Mouse (Mus musculus) embryonic facial prominence, embryonic 15.5 days (tissue): ENCODE results near the gene Chchd2. TPM values are rescaled to one million over a fixed set of nuclear protein-coding genes. Genes with fewer than 3 reads are reported as not detected.

Experiments
- ATAC-seq: fragments of 200-750 bp; cut with Nextera tagmentation; 2 replicates; pipeline ENCODE4 v1.8.0; 2017; ENCODE audit warnings: low read depth, moderate TSS enrichment; ENCODE audit not compliant: insufficient number of reproducible peaks, low FRiP score, low TSS enrichment
- H3K27ac ChIP-seq: fragments of 300-500 bp; sonication (generic); replicated peaks from 2 replicates; pipeline ENCODE4 v1.5.1; 2015; ENCODE audit warnings: mild to moderate bottlenecking, inconsistent platforms
- H3K27me3 ChIP-seq: fragments of 300-500 bp; sonication (generic); 2 replicates; pipeline ENCODE4 v1.6.1; 2015; ENCODE audit warnings: inconsistent platforms
- H3K36me3 ChIP-seq: fragments of 300-500 bp; sonication (generic); 2 replicates; pipeline ENCODE4 v1.6.1; 2015; ENCODE audit warnings: mild to moderate bottlenecking, inconsistent platforms
- H3K4me1 ChIP-seq: fragments of 300-500 bp; sonication (generic); 2 replicates; pipeline ENCODE4 v1.6.1; 2015; ENCODE audit warnings: inconsistent platforms
- H3K4me2 ChIP-seq: fragments of 300-500 bp; sonication (generic); replicated peaks from 2 replicates; pipeline ENCODE4 v1.6.1; 2015; ENCODE audit warnings: mild to moderate bottlenecking, inconsistent platforms
- H3K4me3 ChIP-seq: fragments of 300-500 bp; sonication (generic); replicated peaks from 2 replicates; pipeline ENCODE4 v1.5.1; 2015; ENCODE audit warnings: mild to moderate bottlenecking, inconsistent platforms
- H3K9ac ChIP-seq: fragments of 300-500 bp; sonication (generic); 2 replicates; pipeline ENCODE4 v1.6.1; 2015; ENCODE audit warnings: inconsistent platforms
- H3K9me3 ChIP-seq: fragments of 300-500 bp; sonication (generic); replicated peaks from 2 replicates; pipeline ENCODE4 v1.6.1; 2016; ENCODE audit warnings: inconsistent platforms
- WGBS: fragments of 180-500 bp; shearing (Covaris S2); methylation state at CpG from one replicate; pipeline ENCODE4 v1.1.7; 2015; 5-methylcytosine and 5-hydroxymethylcytosine counted together
- polyA plus RNA-seq: library from polyadenylated mRNA; unstranded; fragments of >200 nt; fragmentation: Nextera tagmentation; extraction: Ambion mirVana; gene quantifications from 2 replicates; pipeline ENCODE4 v1.2.1, GENCODE M21; 2015

Gene Chchd2
- polyA plus RNA-seq, 1 experiment from 2014 or later: 806 TPM

DNA sequence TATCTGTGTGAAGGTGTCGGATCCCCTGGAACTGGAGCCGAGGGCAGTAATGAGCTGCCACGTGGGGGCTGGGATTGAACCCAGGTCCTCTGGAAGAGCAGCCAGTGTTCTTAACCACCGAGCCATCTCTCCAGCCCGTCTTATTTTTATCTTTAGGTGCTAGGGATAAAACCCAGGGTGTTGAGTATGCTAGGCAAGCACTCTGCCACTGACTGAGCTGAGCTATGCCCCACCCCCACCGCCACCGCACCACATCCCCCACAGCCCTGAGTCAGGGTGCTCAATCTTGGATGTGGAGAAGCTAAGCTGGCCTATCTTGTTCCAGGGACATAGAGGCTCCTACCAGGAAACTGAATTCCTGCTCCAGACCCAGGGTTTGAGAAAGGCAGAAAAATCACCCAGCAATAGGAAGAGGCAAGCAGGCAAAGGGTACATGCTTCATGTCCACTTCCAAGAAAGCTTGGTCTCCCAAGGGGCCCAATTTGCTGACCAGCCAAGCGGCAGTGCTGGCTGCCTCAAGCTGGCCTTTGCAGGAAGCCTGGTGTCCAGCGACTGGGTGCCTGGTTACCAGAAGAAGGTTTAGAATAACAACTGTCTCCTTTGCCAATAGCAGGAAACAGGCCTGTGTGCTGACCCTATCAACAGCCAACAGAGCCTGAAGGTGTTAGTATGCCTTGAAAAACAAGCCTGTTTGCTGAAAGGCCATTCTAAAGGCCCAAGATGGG, 9.4 kb downstream of the Chchd2 start:
- WGBS: 69% methylated on average over 9 of the region's 9 CpGs
- ATAC-seq: no peak; the same call in 1 of the 2 replicates
- H3K9ac ChIP-seq: no peak overlapping the region
- no peak overlapping the region for H3K4me2 ChIP-seq
- H3K27me3 ChIP-seq: no peaks in the 10 kb centered on the region
- no peak overlapping the region for H3K27ac ChIP-seq
- H3K36me3 ChIP-seq: peaks cover 25% of the 10 kb centered on the region
- no peaks in the 10 kb centered on the region for H3K9me3 ChIP-seq
- H3K4me3 ChIP-seq: no peak overlapping the region
- H3K4me1 ChIP-seq: no peaks in the 10 kb centered on the region

DNA sequence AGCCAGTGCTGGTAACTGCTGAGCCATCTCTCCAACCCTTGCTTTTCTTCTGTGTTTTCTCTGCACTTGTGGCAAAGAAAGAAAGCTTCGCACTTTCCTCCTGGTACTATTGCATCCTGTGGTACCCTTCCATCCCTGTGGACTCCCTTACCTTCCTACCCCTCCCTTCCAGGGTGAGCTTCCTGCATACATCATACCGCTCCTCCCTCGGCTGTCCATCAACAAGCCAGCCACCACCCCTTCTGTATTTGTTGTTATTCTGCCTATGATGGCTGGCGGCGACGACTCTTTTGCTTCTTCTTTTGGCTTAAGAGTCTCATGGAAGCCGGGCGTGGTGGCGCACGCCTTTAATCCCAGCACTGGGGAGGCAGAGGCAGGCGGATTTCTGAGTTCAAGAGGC, 12.2 kb downstream of the Chchd2 start:
- Histone ChIP-seq H3K9ac (no peak overlapping the region), H3K4me1 (no peaks in the 10 kb centered on the region), H3K4me2 (no peak overlapping the region), H3K36me3 (peaks cover 3% of the 10 kb centered on the region; the same call in 1 of the 2 replicates), H3K9me3 (no peaks in the 10 kb centered on the region), H3K27me3 (no peaks in the 10 kb centered on the region), H3K27ac (no peak overlapping the region), H3K4me3 (no peak overlapping the region)
- ATAC-seq: no peak
- 77% methylated on average over 11 of the region's 11 CpGs for WGBS

DNA sequence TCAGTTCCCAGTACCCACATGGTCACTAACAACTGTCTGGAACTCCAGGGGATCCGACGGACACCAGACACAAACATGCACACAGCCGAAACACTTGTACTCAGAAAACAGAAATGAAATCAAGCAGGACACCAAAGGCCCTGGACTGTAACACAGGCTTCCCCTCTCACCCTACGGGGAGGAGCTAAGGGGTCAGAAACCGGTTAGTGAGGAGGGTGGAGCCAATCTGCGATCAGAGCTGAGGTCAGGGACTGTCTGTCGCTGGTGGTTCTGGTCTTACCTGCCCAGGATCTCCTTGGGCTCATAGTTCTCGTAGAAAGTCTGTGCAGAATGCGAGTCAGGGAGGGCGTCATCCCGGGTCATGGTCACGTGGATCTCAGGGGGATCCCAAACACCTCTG, 13.3 kb downstream of the Chchd2 start:
- Histone ChIP-seq H3K4me3 (no peak overlapping the region), H3K4me2 (no peak overlapping the region), H3K4me1 (no peaks in the 10 kb centered on the region), H3K27me3 (no peaks in the 10 kb centered on the region), H3K27ac (no peak overlapping the region), H3K9ac (no peak overlapping the region), H3K36me3 (no peaks in the 10 kb centered on the region), H3K9me3 (no peaks in the 10 kb centered on the region)
- no peak for ATAC-seq
- whole genome bisulfite sequencing: 83% methylated on average over 12 of the region's 12 CpGs

GRCm38 (mm10) chr5:129871238-129871637, 16.0 kb downstream of the Chchd2 start:
- Histone ChIP-seq H3K36me3 (no peaks in the 10 kb centered on the region), H3K9ac (no peak overlapping the region), H3K4me3 (no peak overlapping the region), H3K4me1 (no peaks in the 10 kb centered on the region), H3K27ac (no peak overlapping the region), H3K27me3 (no peaks in the 10 kb centered on the region), H3K4me2 (no peak overlapping the region), H3K9me3 (no peaks in the 10 kb centered on the region)
- WGBS: 79% methylated on average over 2 of the region's 2 CpGs
- no peak for ATAC-seq

GRCm38 (mm10) chr5:129869238-129869995, 17.9 kb downstream of the Chchd2 start:
- H3K4me2 ChIP-seq: no peak overlapping the region
- peaks cover 2% of the 10 kb centered on the region; the same call in 1 of the 2 replicates for H3K4me1 ChIP-seq
- H3K36me3 ChIP-seq: no peaks in the 10 kb centered on the region
- H3K27me3 ChIP-seq: no peaks in the 10 kb centered on the region
- H3K4me3 ChIP-seq: no peak overlapping the region
- no peaks in the 10 kb centered on the region for H3K9me3 ChIP-seq
- H3K9ac ChIP-seq: no peak overlapping the region
- no peak overlapping the region for H3K27ac ChIP-seq
- 88% methylated on average over 19 of the region's 19 CpGs for whole genome bisulfite sequencing
- no peak for ATAC-seq

GRCm38 (mm10) chr5:129865841-129866240, 21.4 kb downstream of the Chchd2 start:
- peaks cover 5% of the 10 kb centered on the region; the same call in 1 of the 2 replicates for H3K4me1 ChIP-seq
- H3K4me3 ChIP-seq: no peak overlapping the region
- no peak overlapping the region for H3K4me2 ChIP-seq
- no peaks in the 10 kb centered on the region for H3K27me3 ChIP-seq
- H3K27ac ChIP-seq: no peak overlapping the region
- WGBS: 76% methylated on average over 12 of the region's 12 CpGs
- H3K9me3 ChIP-seq: no peaks in the 10 kb centered on the region
- no peak overlapping the region for H3K9ac ChIP-seq
- no peak for ATAC-seq
- peaks cover 20% of the 10 kb centered on the region for H3K36me3 ChIP-seq

GRCm38 (mm10) chr5:129864467-129864866, 22.8 kb downstream of the Chchd2 start:
- 9% methylated on average over 18 of the region's 18 CpGs for WGBS
- Histone ChIP-seq H3K36me3 (peaks cover 33% of the 10 kb centered on the region), H3K4me3 (no peak overlapping the region), H3K9ac (no peak overlapping the region), H3K4me1 (peaks cover 5% of the 10 kb centered on the region; the same call in 1 of the 2 replicates), H3K4me2 (peak overlapping the region; percentile 21; the same call in 1 of the 2 replicates), H3K27ac (no peak overlapping the region), H3K27me3 (no peaks in the 10 kb centered on the region), H3K9me3 (no peaks in the 10 kb centered on the region)
- ATAC-seq: no peak

GRCm38 (mm10) chr5:129862325-129862724, 24.9 kb downstream of the Chchd2 start:
- H3K4me3 ChIP-seq: no peak overlapping the region
- no peak for ATAC-seq
- no peaks in the 10 kb centered on the region for H3K9me3 ChIP-seq
- H3K36me3 ChIP-seq: peaks cover 49% of the 10 kb centered on the region
- no peak overlapping the region for H3K9ac ChIP-seq
- WGBS: 93% methylated on average over 6 of the region's 6 CpGs
- H3K27me3 ChIP-seq: no peaks in the 10 kb centered on the region
- no peak overlapping the region for H3K4me2 ChIP-seq
- no peak overlapping the region for H3K27ac ChIP-seq
- H3K4me1 ChIP-seq: peaks cover 5% of the 10 kb centered on the region; the same call in 1 of the 2 replicates

- H3K36me3 ChIP-seq: peaks cover 70% of the 10 kb centered on the region
- no peaks in the 10 kb centered on the region for H3K4me1 ChIP-seq
- H3K4me2 ChIP-seq: no peak overlapping the region
- no peak overlapping the region for H3K4me3 ChIP-seq
- no peaks in the 10 kb centered on the region for H3K27me3 ChIP-seq
- no peak overlapping the region for H3K9ac ChIP-seq
- ATAC-seq: no peak
- H3K9me3 ChIP-seq: no peaks in the 10 kb centered on the region
- 84% methylated on average over 5 of the region's 5 CpGs for WGBS
- no peak overlapping the region for H3K27ac ChIP-seq
These were observed 30.9 kb downstream of the Chchd2 start for GRCm38 (mm10) chr5:129856414-129856813.

- Histone ChIP-seq H3K9ac (no peak overlapping the region), H3K27me3 (no peaks in the 10 kb centered on the region), H3K9me3 (no peaks in the 10 kb centered on the region), H3K27ac (no peak overlapping the region), H3K36me3 (peaks cover 58% of the 10 kb centered on the region), H3K4me3 (no peak overlapping the region), H3K4me2 (no peak overlapping the region), H3K4me1 (no peaks in the 10 kb centered on the region)
- ATAC-seq: no peak
- 41% methylated on average over 5 of the region's 5 CpGs for WGBS
These were observed 32.1 kb downstream of the Chchd2 start for GRCm38 (mm10) chr5:129855163-129855562.

DNA sequence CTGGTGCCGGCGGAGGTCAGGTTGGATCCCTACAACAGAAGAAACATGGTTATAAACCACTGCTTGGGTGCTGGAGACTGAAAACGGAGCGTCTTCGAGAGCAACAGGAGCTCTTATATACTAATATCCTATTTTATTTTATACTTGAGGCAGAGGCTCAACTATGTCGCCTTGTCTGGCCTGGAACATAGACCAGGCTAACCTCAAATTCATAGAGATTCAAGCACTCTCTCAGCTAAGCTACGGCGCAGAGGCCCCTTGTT, 39.8 kb downstream of the Chchd2 start:
- 46% methylated on average over 8 of the region's 8 CpGs for WGBS
- H3K36me3 ChIP-seq: peaks cover 29% of the 10 kb centered on the region
- no peaks in the 10 kb centered on the region for H3K9me3 ChIP-seq
- no peaks in the 10 kb centered on the region for H3K27me3 ChIP-seq
- H3K4me2 ChIP-seq: peak overlapping the region; percentile 63
- ATAC-seq: no peak
- peak overlapping the region; percentile 78 for H3K4me3 ChIP-seq
- H3K27ac ChIP-seq: no peak overlapping the region
- H3K4me1 ChIP-seq: peaks cover 8% of the 10 kb centered on the region
- peak overlapping the region; percentile 63 for H3K9ac ChIP-seq
